Comparison of ENCODE assay signal across 8 mouse cellular contexts in the genomic region with DNA sequence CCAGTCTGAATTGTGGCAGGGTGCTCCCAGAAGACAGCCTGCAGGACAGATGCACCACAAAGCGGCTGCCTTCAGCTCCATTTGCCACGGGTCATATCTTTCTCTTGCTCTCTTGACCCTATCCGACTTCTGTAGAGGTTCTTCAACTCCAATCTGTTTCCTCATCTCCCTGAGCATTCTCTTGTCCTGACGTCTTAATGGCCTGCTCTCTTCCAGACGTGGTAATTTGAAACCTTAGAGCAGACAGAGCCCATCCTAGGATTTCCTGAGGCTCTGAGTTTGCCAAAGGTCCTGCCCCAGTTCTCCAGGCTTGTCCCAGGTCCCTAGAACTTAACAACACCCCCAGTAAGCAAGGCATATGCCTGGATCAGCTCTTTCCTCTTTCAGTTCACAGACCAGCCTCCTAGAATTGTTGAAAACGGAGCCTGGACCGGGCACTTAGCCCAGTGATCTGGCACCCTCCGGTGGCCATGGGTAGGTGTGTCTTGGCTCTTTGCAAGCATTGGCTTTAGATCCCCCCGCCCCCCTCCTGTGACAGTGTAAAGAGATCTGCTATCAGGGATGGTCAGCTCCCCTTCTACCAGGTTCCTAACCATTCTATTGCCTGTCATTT. TPM values are rescaled to one million over a fixed set of nuclear protein-coding genes. Genes with fewer than 3 reads are reported as not detected.
DNase-seq lines count a peak whose midpoint lies in the region; ATAC-seq and TF ChIP-seq lines count a peak whose summit lies in the region.

No protein-coding gene starts in this region.

- no peaks in the 10 kb centered on the region for H3K27me3 ChIP-seq in hindbrain, embryonic 16.5 days (replicated peaks; ENCODE audit: control insufficient read depth, insufficient read depth, low read length)
- H3K27me3 ChIP-seq in limb, embryonic 14.5 days (ENCODE audit: control insufficient read depth, insufficient read depth, low read length): no peaks in the 10 kb centered on the region

- ATAC-seq in hindbrain, embryonic 16.5 days: 0 out of 2 replicates have a peak, but pooled peaks have one; percentile 45
- no peak for ATAC-seq in limb, embryonic 14.5 days (ENCODE audit: low FRiP score, low read depth)

- H3K27ac ChIP-seq in hindbrain, embryonic 16.5 days (ENCODE audit: low read depth, low read length): no peak overlapping the region
- no peak overlapping the region for H3K27ac ChIP-seq in limb, embryonic 14.5 days (replicated peaks; ENCODE audit: low read depth, low read length)

- H3K4me3 ChIP-seq in hindbrain, embryonic 16.5 days (ENCODE audit: low read length): no peak overlapping the region
- no peak overlapping the region for H3K4me3 ChIP-seq in limb, embryonic 14.5 days (replicated peaks; ENCODE audit: low read length)

- intact Hi-C loops in left cerebral cortex, postnatal 10 days (cut with DNase I): no loop called here

- TF ChIP-seq CTCF in brain, embryonic 14.5 days (IDR thresholded peaks at IDR 0.05; ENCODE audit: borderline replicate concordance, extremely low read depth, insufficient read depth, insufficient read length): peak; percentile 52; the same call in 1 of the 2 replicates

- 10% methylated on average over 9 of the region's 9 CpGs for WGBS in hindbrain, embryonic 16.5 days
- WGBS in limb, embryonic 14.5 days: 10% methylated on average over 9 of the region's 9 CpGs

- peaks cover 3% of the 10 kb centered on the region; the same call in 1 of the 2 replicates for H3K4me1 ChIP-seq in hindbrain, embryonic 16.5 days (ENCODE audit: control insufficient read depth, insufficient read depth, low read depth, low read length)
- H3K4me1 ChIP-seq in limb, embryonic 14.5 days (ENCODE audit: control insufficient read depth, insufficient read depth, low read length): peaks cover 8% of the 10 kb centered on the region; the same call in 1 of the 2 replicates

- TF ChIP-seq POLR2A in brain, embryonic 14.5 days (IDR thresholded peaks at IDR 0.05; ENCODE audit: borderline replicate concordance, extremely low read depth, insufficient read depth, insufficient read length, poor library complexity, severe bottlenecking): no peak
- TF ChIP-seq POLR2A in limb, embryonic 14.5 days (IDR thresholded peaks at IDR 0.05; ENCODE audit: borderline replicate concordance, extremely low read depth, insufficient read depth, insufficient read length): no peak

- DNase-seq in left cerebral cortex, postnatal 10 days (ENCODE audit: extremely low spot score in 1 of 2, low spot score in 2 of 2): peak; percentile 40 to 77
- DNase-seq in left cerebral cortex, adult 8-10 months (ENCODE audit: low spot score in 2 of 2): no peak
- DNase-seq in brain, embryonic 14.5 days (ENCODE audit: low read depth): peak; percentile 82
- DNase-seq in fibroblast of lung, adult 2 months (ENCODE audit: low read depth): peak; percentile 66
- DNase-seq in limb, embryonic 14.5 days (ENCODE audit: low spot score): peak; percentile 47
- peak; percentile 20 for DNase-seq in naive thymus-derived CD4-positive, alpha-beta T cell, adult 2 months (ENCODE audit: low read depth)
- DNase-seq in thymus, adult 18-20 months: peak; percentile 28 to 49

- H3K9ac ChIP-seq in hindbrain, embryonic 16.5 days (ENCODE audit: low read depth, low read length): no peak overlapping the region
- no peak overlapping the region; the same call in 1 of the 2 replicates for H3K9ac ChIP-seq in limb, embryonic 14.5 days (ENCODE audit: low read depth, low read length, severe bottlenecking)

- no peak overlapping the region for H3K4me2 ChIP-seq in hindbrain, embryonic 16.5 days (ENCODE audit: low read length)
- no peak overlapping the region; the same call in 1 of the 2 replicates for H3K4me2 ChIP-seq in limb, embryonic 14.5 days (replicated peaks; ENCODE audit: low read depth, low read length, severe bottlenecking)

- no peaks in the 10 kb centered on the region for H3K36me3 ChIP-seq in hindbrain, embryonic 16.5 days (ENCODE audit: control insufficient read depth, insufficient read depth, low read length)
- H3K36me3 ChIP-seq in limb, embryonic 14.5 days (ENCODE audit: control insufficient read depth, insufficient read depth, low read length): no peaks in the 10 kb centered on the region

- H3K9me3 ChIP-seq in hindbrain, embryonic 16.5 days (ENCODE audit: control insufficient read depth, low read length): no peaks in the 10 kb centered on the region
- H3K9me3 ChIP-seq in limb, embryonic 14.5 days (ENCODE audit: control insufficient read depth, low read length): no peaks in the 10 kb centered on the region

RNA-seq across cellular contexts. Expression of gene Med13, which starts 38.2 kb away (rescaled TPM):
- total RNA-seq in left cerebral cortex, postnatal 10 days (2021): 10 to 100 TPM; 66.4 to 66.6 TPM
- 10 to 100 TPM; 47.9 to 66.6 (median 55.8) TPM for total RNA-seq in left cerebral cortex, adult 8-10 months (2022)
- polyA plus RNA-seq in brain, embryonic 14.5 days (2012; rRNA removed): 26.4 and 30.3 TPM in 2 replicates
- 6.7 and 7.4 TPM in 2 replicates for polyA plus RNA-seq in hindbrain, embryonic 16.5 days (2015; fragmentation: Nextera tagmentation; extraction: Ambion mirVana)
- polyA plus RNA-seq in limb, embryonic 14.5 days (2012; rRNA removed): 19.4 and 24.1 TPM in 2 replicates
- 13.0 and 17.0 TPM in 2 replicates for polyA plus RNA-seq in limb, embryonic 14.5 days (2014; fragmentation: Nextera tagmentation; extraction: Ambion mirVana)

Comparison
In these comparisons a context has a peak if more than half of its experiments do, and no peak if none do; other contexts are left out.
1. DNase-seq: peak in left cerebral cortex, postnatal 10 days (2 of 2), brain, embryonic 14.5 days (single experiment), fibroblast of lung, adult 2 months (single experiment), limb, embryonic 14.5 days (single experiment), naive thymus-derived CD4-positive, alpha-beta T cell, adult 2 months (single experiment) and thymus, adult 18-20 months (2 of 2); none in left cerebral cortex, adult 8-10 months (0 of 2).